Mouse (Mus musculus): ENCODE data around the gene B430306N03Rik.

The B430306N03Rik gene

DNA sequence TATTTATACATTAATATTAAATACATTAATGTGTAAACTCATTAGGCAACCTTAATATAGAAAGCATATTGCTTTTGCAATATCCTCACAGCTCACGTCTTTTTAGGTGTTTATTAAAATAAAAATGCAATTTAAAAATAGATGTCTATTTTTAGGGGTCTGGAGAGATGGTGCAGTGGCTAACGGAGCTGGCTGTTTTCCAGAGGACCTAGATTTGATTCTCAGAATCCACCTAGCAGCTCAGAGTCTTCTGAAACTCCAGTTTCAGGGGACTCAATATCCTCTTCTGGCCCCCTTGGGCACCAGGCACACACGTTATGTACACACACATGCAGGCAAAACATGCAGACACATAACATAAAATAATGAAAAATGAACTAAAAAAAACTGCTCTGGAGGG, 46.4 kb downstream of the B430306N03Rik start:
- DNase-seq (ENCODE audit: low spot score in 2 of 2) = no peak

DNA sequence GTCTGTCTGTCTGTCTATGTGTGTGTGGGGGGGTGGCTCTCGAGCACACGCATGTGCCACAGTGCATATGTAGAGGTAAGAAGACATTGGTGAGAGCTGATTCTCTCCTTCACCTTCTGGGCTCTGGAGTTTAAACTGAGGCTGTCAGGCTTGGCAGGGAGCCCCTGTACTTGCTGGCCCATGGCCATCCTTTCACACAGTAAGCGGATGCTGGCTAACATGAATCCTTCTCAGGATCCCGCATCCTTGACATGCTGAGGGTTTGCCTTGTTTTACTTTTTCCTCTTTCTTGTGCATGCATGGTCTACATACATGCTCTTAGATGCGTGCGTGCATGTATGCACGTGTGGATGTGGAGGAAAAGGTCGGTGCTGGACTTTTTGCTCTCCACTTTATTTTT, 47.0 kb downstream of the B430306N03Rik start:
- DNase-seq (ENCODE audit: low spot score in 2 of 2) = no peak

- no peak for DNase-seq (ENCODE audit: low spot score in 2 of 2)
Observed at GRCm38 (mm10) chr17:48363421-48363965, 47.6 kb downstream of the B430306N03Rik start.

- DNase-seq (ENCODE audit: low spot score in 2 of 2) = no peak
Observed at GRCm38 (mm10) chr17:48365511-48366155, 49.7 kb downstream of the B430306N03Rik start.

- DNase-seq (ENCODE audit: low spot score in 2 of 2) = peak in 1 of 2 experiments; percentile 7
Observed at GRCm38 (mm10) chr17:48366806-48367205, 50.9 kb downstream of the B430306N03Rik start.

GRCm38 (mm10) chr17:48371621-48372020, 55.7 kb downstream of the B430306N03Rik start:
- no peak for DNase-seq (ENCODE audit: low spot score in 2 of 2)

- DNase-seq (ENCODE audit: low spot score in 2 of 2) = no peak
Observed at GRCm38 (mm10) chr17:48372987-48373386, 57.0 kb downstream of the B430306N03Rik start.

DNA sequence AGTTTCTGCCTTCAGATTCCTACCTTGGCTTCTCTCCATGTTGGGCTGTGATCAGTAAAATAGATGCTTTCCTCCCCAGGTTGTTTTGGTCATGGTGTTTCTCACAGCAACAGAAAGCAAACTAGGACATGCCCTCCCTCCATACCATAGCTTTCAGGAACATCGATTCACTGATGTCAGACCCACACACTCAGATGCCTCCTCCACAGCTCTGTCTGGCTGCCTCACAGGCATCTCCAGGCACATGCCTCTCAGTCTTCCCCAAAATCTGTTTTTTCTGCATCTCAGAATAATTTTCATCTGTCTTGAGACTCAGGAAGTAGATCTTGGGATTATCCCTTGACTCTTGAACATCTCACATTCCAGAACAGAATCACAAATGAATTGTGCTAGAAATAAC, 60.2 kb downstream of the B430306N03Rik start:
- DNase-seq (ENCODE audit: low spot score in 2 of 2) = no peak

Measured in urinary bladder, adult 18-20 months (tissue).